Mouse (Mus musculus) hematopoietic stem cell, adult 5-6 weeks (primary cell): ENCODE data around the gene Rps6ka5. TPM values are rescaled to one million over a fixed set of nuclear protein-coding genes. Genes with fewer than 3 reads are reported as not detected.

Experiments used
- ATAC-seq, 2 experiments: fragments of 125-278 bp in 1 of 2; replicated peaks in 1 of 2; 2 replicates each; pipeline ENCODE4 v1.8.0; 2016 to 2017; ENCODE audit warnings: inconsistent platforms in 2 of 2, mild to moderate bottlenecking in 2 of 2, moderate number of reproducible peaks in 2 of 2, low read depth in 1 of 2, moderate TSS enrichment in 1 of 2; ENCODE audit not compliant: low FRiP score in 2 of 2, poor library complexity in 2 of 2, severe bottlenecking in 2 of 2, insufficient read depth in 1 of 2, low TSS enrichment in 1 of 2
- total RNA-seq: library from RNA; stranded (forward); fragments of 172-1452, 232-1000 nt; gene quantifications from 2 replicates; pipeline ENCODE4 v1.2.3, GENCODE M21; 2017

Rps6ka5 gene
- total RNA-seq, 1 experiment from 2014 or later, result 70.4 TPM

GRCm38 (mm10) chr12:100690444-100690843 is 36.3 kb downstream of the Rps6ka5 start:
- ATAC-seq, result no peak

GRCm38 (mm10) chr12:100688177-100688576 is 38.6 kb downstream of the Rps6ka5 start:
- peak in 1 of 2 experiments; percentile 32; a peak in 1 of 4 replicates for ATAC-seq

GRCm38 (mm10) chr12:100687001-100687400 is 39.8 kb downstream of the Rps6ka5 start:
- no peak for ATAC-seq

GRCm38 (mm10) chr12:100681752-100682151 is 45.0 kb downstream of the Rps6ka5 start:
- no peak for ATAC-seq

DNA sequence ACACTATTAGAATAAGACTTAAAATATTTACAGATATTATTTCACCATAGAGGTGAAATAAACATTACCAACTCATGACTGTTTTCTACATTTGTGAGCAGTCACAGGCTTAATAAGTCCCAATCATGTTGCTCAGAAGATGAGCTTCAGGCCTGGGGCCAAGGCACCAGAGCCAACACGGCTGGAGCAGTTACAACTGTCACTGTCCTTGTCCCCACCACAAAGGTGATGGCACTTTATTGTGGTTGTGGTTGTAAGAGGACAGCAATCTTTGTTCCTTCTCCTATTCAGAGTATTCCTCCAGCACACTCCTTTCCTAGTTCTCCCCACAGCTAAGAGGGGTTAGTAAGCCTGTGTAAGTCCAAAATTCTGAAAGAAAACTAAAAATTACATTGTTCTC is 45.5 kb downstream of the Rps6ka5 start:
- no peak for ATAC-seq

DNA sequence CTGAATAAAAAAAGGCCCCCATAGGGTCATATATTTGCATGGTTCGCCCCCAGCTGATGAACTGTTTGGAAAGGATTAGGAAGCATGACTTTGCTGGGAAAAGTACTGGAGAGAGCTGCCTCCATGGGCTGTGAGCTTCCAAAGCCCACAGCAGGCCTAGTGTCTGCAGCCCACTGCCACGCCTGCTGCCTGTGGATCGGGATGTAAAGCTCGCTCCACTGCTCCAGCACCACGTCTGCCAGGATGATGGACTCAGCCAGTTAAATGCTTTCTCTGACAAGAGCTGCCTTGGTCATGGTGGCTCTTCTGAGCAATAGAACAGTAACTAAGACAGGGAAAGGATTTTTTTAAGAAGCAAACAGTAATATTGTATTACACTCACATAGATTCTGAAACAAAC is 46.1 kb downstream of the Rps6ka5 start:
- ATAC-seq, result no peak

- ATAC-seq, result peak in 1 of 2 experiments; percentile 49; a peak in 1 of 4 replicates
These were observed 56.1 kb downstream of the Rps6ka5 start for GRCm38 (mm10) chr12:100670647-100671199.

DNA sequence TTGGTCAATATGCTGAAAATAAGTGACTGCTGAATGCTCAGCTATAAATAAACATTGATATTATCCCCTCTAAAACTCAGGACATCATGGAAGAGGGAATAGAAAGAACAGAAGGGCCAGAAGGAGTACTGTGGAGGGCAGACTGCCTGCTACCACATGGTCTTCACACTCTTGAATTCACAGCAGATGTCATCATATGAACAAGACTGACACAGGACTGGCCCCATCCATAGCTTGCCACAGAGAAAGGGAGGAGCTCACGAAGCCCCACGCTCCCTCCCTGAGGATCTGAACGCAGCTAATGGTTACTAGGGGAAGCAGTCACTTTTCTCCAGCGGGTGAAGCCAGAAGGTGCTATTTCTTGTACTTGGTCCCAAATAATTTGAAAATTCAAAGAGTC is 61.5 kb downstream of the Rps6ka5 start:
- no peak for ATAC-seq

DNA sequence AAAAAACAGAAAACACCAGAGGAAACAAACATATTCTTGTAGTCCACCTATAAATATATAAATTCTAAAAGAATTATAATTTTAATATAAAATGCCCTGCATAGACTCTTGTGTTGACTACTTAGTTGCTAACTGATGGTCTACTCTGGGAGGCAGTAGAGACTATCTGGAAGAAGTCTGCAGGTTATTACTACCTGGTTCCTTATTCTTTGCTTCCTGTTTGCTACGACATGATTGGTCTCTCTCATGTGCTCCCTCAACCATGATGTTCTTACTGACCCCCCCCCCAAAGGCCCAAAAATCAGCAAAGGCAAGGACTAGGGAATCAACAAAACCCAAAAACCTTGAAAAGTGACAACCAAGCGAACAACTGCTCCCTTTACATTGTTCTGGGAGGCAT is 66.7 kb downstream of the Rps6ka5 start:
- ATAC-seq, result no peak

DNA sequence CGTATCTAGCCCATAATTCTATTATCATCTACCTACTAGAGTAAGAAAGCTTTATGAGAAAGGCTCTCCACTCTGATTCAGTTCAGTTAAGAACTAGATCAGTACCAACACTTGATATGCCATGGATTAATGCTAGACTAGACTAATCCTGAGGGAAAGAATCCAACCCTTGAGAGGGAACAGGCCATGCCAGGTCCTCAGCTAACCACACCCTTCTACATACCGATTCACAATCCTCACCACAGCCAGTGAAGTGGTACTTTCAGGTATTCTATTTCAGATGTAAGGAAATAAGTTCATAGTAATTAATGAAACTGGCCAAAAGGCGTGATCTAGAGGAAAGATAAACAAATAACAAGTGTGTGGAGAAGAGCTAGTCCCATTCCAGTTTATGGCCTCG is 70.8 kb downstream of the Rps6ka5 start:
- no peak for ATAC-seq

DNA sequence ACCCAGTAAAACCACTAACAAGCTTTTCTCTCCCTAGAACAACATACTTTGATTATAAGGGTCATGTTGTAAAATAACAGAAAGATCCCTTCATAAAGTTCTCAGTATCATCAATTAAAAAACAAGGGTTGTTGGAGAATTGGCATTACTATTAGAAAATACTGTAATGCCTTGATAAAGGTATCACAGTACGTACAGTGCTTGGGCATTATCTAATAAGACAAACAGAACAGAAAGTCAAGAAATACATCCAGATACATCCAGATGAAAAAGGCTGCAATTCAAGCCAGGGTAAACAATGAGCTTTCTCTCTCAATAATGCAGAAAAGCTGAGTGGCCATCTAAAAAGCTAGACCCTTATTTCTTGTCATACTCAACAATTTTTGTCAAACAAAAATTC is 84.8 kb downstream of the Rps6ka5 start:
- no peak for ATAC-seq

DNA sequence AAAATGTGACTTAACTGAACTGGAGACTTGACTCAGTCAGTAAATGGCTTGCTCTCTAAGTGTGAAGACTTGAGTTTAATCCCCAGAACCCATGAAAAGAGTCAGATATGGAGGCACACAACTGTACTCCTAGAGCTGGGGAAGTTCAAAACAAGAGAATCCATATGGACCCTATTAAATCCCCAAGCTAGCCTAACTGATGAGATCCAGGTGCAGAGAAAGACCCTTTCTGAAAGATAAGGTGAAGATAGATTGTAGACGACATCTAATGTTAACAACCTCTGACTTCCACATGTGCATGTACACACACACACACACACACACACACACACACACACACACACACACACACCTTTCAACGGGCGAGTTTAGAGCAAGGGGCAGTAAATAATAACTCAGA is 86.1 kb downstream of the Rps6ka5 start:
- ATAC-seq, result no peak

GRCm38 (mm10) chr12:100639680-100640079 is 87.1 kb downstream of the Rps6ka5 start:
- peak; percentile 91 to 94 for ATAC-seq

DNA sequence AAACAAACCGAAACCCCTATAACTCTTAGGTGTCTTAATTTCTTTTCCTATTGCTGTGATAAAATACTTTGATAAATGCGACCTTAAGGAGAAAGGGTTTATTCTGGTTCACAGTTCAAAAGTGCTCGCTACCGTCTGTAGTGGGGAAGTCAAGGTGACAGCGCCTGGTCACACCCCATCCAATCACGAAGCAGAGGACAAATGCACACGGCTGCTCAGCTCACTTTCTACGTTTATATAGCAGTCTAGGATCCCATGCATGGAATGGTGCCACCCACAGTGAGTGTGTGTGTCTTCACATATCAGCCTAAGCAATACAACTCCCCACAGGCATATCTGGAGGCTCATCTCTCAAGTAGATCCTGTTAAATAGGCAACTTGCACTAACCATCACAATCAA is 88.9 kb downstream of the Rps6ka5 start:
- ATAC-seq, result no peak

DNA sequence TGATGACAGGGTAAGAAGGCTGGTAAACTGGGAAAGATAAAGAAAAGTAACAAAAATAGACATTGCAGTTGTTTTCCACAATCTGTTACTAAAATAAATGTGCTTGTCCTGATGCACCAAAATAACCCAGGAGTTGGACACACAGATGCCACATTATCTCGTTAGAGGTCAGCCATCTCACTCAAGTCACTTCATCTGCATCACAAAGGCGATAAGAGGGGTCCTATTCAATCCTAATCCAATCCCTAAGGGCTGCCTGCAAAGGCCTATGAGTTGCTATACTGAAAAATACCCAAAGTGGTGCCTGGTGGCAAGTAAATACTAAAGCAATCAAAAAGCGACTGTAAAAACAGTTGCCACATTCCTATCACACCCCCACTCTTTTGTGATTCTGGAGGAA is 90.0 kb downstream of the Rps6ka5 start:
- ATAC-seq, result no peak

DNA sequence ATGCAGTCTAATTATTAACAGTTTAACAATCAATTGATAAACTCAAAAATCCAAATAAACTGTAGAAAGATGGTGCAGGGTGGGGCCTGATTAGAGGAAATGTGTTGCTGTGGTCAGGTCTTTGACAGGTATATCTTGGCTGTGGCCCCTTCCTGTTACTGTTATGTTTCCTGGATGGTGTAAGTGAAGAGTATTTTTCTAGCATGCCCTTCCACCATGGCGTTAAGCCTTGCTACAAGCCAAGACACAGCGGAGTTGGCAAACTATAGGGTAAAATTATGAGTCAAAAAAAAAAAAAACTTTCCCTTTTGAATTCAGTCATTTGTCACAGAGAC is 90.5 kb downstream of the Rps6ka5 start:
- peak in 1 of 2 experiments; percentile 43; a peak in 1 of 4 replicates for ATAC-seq

DNA sequence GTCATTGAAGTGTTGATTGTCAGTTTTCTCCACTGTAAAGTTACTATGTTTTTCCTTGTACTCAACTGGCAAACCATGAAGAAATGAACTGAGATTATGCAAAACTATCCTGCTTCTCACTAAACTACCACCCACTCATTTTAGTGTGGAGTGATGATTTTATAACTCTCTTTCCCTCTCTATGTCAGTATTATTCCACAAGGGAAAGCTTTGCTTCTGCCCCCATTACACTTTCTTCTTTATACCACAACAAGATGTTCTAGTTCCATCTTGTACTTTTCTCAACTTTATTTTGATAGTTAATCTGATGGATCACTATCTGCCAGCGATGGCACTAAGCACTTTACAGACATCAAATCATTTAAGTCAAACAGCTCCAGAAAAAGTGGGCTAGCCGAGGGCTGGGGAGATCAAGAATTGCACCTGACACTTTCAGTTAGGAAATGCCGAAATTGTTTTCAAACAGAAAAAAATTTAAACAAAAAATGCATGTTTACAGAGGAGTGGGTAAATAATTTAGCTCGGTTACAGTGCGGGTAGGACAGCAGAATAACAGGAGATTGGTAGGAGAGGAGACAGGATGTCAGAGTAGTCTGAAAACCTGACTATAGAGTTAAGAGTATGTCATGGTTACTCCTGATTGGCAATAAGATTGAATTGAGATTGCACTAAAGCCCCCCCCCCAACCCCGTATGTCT is 91.0 kb downstream of the Rps6ka5 start:
- no peak for ATAC-seq

DNA sequence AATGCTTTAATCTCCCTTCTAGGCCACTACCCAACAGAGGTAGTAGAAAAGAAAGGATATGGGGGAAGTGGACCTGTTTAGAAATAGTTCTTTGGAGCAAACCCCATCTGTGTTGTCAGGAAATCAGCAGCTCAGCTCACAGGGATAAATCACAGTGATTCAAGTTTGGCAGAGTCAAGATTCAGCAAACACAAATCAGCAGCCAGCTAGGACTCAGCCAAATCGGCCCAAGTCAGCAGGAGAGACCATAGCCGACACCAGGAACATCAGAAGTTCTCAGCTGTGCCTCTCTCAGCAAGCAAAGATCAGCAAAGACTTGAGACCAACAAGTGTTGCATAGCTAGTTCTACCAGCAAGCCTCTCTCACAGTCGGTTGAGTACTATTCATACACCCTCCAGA is 93.6 kb downstream of the Rps6ka5 start:
- no peak for ATAC-seq

- ATAC-seq, result no peak
These were observed 95.5 kb downstream of the Rps6ka5 start for GRCm38 (mm10) chr12:100631286-100631685.
